Mouse (Mus musculus) cerebral cortex, adult 2 months (tissue): ENCODE results near the gene Med25.

Experiments
- WGBS: fragments of 180-500 bp; shearing (Covaris S2); methylation state at CpG from one replicate; pipeline ENCODE4 v1.1.7; 2018; 5-methylcytosine and 5-hydroxymethylcytosine counted together

The Med25 gene

DNA sequence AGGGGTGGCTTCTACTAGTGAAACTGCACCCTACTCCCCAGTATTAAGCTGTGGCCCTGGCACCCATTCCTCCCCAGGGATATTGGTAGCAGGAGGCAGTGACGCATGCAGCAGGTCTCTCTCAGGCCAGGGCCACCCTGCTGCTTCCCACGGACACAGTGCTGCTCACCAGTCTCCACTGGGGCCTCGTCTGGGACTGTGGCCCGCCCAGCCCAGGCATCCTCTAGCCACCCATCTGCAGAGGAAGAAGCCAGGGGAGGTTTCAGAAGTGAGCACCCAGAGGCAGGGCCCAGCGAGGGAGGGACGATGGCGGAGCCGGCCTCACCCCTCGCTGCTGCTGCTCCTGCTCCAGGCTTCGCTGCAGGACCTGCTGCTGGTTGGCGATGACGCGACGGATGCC, 29.3 kb downstream of the Med25 start:
- 80% methylated on average over 14 of the region's 14 CpGs for whole genome bisulfite sequencing

GRCm38 (mm10) chr7:44862434-44862833, 30.1 kb downstream of the Med25 start:
- WGBS, result 35% methylated on average over 8 of the region's 8 CpGs

DNA sequence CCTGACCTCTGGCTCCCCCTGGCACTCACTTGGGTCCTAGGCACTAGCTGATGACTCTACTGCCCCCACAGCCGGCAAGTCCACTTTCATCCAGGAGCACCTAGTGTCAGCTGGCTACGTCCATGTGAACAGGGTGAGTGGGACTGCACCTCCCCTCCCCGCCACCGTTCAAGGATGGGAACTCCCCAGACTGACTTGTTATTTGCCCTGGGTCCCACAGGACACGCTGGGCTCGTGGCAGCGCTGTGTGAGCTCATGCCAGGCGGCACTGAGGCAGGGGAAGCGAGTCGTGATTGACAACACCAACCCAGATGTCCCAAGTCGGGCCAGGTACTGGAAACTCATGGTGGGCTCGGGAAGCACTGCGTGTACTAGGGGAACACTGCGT, 31.1 kb downstream of the Med25 start:
- 74% methylated on average over 14 of the region's 14 CpGs for WGBS

- WGBS, result 40% methylated on average over 22 of the region's 22 CpGs
These were observed 31.7 kb downstream of the Med25 start for GRCm38 (mm10) chr7:44860576-44861428.

DNA sequence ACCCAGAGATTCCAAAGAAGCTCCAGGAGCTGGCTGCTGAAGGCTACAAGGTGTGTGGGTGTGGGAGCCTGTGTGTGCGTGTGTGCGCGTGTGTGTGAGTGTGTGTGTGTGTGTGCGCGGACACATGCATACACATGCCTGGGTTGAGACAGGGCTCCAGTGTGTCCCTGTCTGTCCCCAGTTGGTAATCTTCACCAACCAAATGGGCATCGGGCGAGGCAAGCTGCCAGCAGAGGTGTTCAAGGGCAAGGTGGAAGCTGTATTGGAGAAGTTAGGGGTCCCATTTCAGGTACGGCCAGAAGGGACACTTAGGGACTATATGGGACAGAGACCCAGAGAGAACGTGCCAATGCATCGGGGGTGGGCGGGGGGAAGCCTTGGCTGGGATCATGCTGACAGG, 32.6 kb downstream of the Med25 start:
- WGBS, result 83% methylated on average over 11 of the region's 11 CpGs

GRCm38 (mm10) chr7:44857905-44858304, 34.6 kb downstream of the Med25 start:
- 22% methylated on average over 8 of the region's 8 CpGs for WGBS

- under 1% methylated on average over 32 of the region's 32 CpGs for WGBS
These were observed 35.4 kb downstream of the Med25 start, which contains the start of gene Pnkp for GRCm38 (mm10) chr7:44857042-44857552. TSS of gene Pnkp (plus strand) at chr7:44857139.

DNA sequence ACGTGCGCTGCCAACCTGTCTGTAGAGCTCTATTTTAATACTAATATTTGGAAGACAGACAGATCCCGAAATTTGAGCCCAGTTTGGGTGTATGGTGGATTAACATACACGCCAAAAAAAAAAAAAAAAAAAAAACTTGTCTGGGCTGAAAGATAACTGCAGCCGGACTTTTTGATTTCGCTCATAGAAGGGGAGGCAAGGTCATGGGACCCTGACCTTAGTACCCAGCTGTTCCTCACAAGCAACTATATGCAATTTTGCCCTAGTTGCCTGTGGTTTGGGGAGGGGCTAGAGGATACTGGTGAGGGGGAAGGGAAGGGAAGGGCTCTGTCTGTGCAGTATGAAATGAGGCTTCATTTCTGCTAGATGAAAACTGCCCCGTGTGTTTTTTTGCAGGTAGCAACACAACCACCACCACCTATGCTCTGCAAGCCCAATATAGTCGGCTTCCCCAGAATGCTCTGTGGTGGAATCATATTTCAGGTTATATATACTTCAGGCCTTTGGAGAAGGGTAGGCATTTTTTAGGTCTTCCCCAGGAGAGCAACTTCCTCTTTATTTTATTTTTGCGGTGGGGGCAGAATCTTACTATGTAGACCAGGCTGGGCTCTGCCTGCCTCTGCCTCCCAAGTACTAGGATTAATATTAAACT, 36.1 kb downstream of the Med25 start:
- 61% methylated on average over 9 of the region's 9 CpGs for WGBS

DNA sequence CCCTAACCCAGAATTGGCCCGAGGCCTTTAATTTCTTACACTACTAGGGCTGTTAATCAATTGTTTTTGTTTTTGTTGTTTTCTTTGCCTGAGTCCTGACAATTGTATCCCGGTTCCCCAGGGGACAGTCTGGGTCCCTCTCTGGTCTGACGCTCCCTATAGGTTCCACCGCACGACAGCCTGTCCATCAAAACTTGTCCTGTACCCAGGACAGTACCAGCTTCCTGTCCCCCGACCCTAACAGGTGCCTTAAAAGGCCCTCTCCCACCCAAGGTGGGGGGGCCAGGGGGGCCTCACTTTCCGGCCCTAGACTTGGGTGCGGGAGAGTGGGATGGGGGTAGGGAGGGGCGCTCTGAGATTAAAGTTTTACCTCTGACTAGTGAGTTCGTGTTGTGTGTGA, 37.5 kb downstream of the Med25 start:
- 24% methylated on average over 10 of the region's 10 CpGs for WGBS

DNA sequence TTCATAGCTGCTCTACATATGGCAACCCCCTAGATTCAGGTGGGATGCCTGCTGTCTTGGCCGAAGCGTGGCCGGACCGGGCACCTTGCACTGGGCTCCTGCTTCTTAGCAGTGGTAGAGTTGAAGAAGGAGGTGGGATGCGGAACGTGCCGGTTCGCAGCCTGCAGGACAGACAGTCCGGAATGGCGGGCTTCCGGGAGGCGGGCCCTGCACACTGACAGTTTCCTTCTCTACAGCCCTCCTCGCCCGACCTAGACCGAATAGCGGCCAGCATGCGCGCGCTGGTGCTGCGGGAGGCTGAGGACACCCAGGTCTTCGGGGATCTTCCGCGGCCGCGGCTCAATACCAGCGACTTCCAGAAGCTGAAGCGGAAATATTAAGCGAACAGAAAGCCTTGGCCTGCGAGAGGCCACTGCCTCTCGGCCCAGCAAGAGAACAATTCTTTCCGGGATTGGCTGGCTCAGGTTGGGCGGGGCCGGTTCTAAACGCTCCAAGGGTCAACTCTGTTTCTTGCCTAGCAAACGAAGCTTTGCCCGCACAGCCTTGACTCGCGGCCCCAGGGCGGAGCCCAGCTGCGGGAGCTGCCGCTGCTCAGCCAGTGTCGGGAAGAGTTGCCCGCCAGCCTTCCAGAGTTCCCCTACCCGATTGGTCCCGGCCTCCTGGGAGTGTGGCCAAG, 38.0 kb downstream of the Med25 start:
- 11% methylated on average over 45 of the region's 45 CpGs for whole genome bisulfite sequencing

DNA sequence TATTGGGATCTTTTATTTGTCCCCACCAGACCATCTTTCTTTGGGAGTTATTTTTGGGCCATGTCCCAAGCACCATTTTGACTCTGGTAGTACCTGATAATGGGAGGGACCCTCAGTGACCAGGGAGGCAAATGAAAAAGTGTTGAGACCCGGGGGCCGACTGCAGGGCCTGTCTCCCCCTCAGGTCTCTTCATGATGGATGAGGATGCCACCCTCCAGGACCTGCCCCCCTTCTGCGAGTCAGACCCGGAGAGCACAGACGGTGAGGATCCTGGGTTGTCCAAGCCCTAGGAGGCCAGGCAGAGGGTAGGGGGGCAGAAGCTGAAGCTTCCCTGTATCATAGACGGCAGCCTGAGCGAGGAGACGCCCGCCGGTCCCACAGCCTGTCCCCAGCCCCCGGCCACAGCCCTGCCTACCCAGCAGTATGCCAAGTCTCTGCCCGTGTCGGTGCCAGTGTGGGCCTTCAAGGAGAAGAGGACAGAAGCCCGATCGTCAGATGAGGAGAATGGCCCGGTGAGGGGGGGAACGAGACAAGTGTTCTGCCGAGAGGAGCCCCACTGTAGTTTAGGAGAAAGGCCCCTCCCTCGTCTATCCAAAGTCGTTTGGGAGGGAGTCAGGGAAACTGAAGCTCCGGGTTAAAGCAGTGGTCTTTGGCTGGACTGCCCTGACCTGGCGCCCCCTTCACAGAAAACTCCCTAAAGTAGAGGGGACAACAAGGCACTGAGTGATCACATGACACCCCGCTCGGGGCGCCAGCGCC, 38.7 kb downstream of the Med25 start:
- 35% methylated on average over 26 of the region's 26 CpGs for WGBS

GRCm38 (mm10) chr7:44853065-44853464, 39.4 kb downstream of the Med25 start:
- 91% methylated on average over 2 of the region's 2 CpGs for WGBS

- 90% methylated on average over 36 of the region's 36 CpGs for WGBS
These were observed 40.1 kb downstream of the Med25 start for GRCm38 (mm10) chr7:44852259-44853027.

GRCm38 (mm10) chr7:44851625-44852234, 40.8 kb downstream of the Med25 start:
- WGBS, result 91% methylated on average over 12 of the region's 12 CpGs

DNA sequence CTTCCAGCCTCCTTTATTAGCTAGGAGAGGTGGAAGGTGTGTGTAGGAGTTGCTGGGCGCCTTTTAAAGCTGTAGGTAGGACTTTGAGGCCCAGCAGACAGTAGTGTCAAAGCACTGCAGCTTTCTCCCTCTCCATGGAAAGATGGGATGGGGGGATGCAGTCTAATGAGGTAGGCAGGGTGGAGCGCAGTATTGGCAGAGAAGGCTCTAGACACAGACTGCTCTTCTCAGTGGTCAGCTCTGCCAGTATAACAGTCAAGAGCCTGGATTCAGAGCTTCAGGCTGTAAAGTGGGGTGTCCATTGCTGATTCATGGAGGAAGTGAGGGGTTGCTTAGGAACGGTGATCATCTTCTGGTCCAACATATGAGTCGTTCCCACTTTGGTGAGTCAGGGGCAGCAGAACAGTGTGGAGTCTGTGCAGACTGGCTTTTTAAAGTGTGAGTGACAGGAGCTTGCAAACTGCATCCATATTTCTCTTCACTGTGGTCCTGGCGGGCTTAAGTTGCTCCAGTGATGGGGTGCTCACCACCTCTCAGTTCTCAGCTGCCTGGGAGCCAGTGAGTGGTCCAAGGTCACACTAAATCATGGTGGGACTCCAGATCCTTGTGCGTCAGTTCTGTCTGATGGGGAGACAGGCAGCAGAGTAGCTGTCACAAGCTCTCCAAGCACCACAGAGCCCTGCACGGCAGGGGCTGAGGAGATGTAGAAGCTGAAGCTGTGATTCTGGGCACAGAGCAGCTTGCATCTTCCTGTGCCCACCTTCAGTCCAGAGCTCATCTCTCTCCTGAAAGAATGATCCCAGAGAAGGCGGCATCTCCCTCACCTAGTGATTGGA, 41.5 kb downstream of the Med25 start:
- WGBS, result 46% methylated on average over 8 of the region's 8 CpGs

- WGBS, result under 1% methylated on average over 33 of the region's 33 CpGs
These were observed 42.4 kb downstream of the Med25 start for GRCm38 (mm10) chr7:44850146-44850545.

DNA sequence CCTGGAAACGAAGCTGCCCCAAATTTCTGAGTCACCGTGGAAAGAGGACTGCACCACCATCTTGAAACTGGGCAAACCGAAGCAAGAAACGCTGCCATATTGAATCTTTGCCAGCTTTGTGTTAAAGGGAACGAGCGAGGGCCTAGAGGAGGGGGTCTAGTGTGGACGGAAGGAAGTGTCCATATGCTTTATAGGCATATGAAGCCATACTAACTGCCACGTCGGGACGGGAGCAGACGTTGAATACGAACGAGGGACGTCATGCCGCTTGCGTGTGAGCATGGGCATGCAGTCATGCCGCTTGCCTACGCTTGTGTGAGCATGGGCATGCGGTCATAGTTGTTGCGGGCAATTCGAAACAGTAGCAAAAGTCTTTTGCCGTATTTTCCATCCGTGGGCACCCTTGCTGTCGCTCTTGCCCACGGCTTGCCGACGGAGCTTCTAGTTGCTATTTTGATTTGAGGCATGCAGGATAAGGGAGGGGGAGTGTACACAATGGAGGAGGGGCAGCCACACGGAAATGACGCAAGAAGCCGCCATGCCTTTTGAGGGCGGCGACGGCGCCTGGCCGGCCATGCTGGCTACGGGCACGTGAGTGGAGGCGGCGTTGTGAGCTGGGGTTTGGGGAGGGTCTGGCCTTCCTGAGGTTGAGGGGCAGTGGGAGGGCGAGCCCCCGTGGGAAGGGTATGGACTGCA, 42.9 kb downstream of the Med25 start:
- WGBS, result under 1% methylated on average over 41 of the region's 41 CpGs

DNA sequence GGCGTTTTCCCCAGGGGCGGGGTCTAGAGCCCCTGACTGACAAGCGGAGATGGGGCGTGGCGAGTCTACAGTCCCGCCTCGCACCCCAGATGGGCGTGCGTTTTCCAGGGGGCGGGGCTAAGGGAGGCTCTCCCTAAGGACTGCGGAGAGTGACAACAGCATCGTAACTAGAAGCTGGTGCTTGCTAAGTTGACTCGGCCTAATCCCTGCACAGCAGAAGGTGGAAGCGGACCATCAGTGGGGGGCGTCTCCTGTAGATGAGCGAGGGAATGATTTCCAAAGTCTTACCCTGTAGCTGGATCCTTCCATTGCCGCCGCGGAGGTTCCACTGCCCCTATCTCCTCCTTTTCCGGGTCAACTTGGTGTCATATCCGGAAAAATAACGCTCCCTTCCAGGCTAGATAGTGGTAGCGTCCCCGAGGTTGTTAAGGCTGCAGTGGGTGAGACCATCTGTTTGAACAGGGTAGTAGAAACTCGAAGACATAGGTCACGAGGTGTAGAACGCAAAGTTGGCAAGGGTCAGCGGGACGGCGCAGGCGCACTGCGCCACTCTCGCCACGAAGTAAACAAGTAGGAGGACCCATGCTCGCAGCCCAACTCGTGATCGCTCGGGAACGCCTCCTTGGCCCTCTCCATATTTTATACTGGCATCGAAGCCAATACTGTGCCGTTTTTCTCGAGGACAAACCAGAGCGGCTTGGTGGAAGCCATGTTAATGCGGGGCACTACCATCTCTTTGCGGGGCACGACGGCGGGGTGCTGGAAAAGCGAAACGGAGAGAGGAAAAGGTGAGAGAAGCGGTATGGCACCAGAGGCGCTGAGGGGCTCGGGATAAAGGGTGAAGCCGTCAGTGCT, 43.7 kb downstream of the Med25 start, which contains the start of the genes Akt1s1 and Tbc1d17:
Gene Akt1s1, plus strand, starts transcription at position 431 of the 855 bp plus-strand sequence.
Gene Tbc1d17, minus strand, starts transcription at position 519 of the 855 bp plus-strand sequence.
- under 1% methylated on average over 54 of the region's 54 CpGs for WGBS
